Mouse (Mus musculus) NIH3T3 (cell line): ENCODE measurements around the gene Ccdc18.
"Not testable (repeated sequence)": the region's sequence is repeated elsewhere in the genome, so short reads cannot be mapped to it uniquely, and the experiment has no call there.

Experiments used
- DNase-seq: peaks from one replicate; pipeline ENCODE4 v3.0.0-alpha.2; 2012; ENCODE audit warnings: low read depth

The Ccdc18 gene

GRCm38 (mm10) chr5:108262722-108263121 lies 130.0 kb downstream of the Ccdc18 start:
- DNase-seq, result peak; percentile 17

- DNase-seq, result not testable (repeated sequence)
Observed at GRCm38 (mm10) chr5:108263785-108264184, 131.1 kb downstream of the Ccdc18 start.

DNA sequence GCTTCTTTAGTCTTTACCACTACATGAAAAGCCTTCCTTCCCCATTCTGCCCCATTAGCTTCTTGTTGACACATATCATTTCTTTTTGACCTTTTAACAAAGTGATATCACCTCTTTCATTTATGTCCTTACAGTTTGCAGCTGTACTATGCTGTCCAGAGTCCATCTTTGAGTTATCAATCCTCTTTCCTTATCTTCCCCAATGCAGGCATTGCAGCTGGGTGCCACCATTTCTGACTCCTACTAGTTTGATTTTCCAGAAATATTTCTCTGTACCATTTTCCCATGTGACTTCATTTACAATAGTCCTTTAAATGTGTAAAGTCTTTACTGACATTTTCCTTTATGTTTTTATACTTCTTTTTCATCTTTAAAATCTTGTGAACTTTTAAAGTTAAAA lies 134.3 kb downstream of the Ccdc18 start:
- DNase-seq, result no peak

DNA sequence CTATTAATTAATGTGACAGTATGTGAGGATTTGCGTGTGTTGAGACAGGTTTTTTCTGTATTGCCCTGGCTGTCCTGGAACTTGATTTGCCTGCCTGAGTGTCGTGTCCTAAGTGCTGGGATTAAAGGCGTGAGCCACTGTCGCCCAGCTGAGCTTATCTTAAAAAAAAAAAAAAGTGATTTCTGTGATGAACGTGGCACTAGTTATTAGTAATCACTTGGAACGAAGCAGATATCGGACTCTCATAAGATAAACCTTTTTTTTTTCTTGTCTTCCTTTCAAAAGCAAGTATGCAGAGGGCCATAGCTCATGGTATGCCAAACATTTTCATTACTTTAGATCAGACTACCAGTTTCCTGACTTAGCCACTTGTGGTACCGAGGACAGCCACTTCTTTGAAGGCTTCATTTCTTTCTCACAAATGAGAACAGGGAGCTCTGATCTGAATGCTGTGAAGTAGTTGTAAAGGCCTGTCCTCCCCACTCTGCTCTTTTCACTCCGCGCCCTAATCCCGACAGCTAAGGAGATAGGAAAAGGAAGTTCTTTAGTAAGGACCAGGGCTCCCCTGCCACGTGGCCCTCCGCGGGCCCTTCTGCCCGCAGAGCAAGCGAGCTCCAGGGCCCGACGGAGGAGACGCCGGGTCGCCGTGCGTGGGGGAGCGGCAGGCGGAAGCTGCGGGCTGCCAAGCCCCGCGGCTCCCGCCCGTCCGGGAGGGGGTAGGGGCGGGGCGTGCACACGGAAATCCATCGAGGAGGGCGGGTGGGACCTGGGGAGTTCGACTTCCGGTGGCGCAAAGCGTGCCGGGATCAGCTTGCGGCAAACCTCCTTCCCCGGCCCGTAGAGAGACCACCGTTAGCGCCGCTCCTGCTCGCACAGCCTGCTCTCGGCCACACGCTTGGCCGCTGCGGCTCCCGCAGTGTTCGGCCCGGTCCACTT lies 135.7 kb downstream of the Ccdc18 start, which contains the start of gene Dr1:
Gene Dr1, plus strand, starts transcription at position 771 of the 936 bp plus-strand sequence.
- DNase-seq, result peak; percentile 95

DNA sequence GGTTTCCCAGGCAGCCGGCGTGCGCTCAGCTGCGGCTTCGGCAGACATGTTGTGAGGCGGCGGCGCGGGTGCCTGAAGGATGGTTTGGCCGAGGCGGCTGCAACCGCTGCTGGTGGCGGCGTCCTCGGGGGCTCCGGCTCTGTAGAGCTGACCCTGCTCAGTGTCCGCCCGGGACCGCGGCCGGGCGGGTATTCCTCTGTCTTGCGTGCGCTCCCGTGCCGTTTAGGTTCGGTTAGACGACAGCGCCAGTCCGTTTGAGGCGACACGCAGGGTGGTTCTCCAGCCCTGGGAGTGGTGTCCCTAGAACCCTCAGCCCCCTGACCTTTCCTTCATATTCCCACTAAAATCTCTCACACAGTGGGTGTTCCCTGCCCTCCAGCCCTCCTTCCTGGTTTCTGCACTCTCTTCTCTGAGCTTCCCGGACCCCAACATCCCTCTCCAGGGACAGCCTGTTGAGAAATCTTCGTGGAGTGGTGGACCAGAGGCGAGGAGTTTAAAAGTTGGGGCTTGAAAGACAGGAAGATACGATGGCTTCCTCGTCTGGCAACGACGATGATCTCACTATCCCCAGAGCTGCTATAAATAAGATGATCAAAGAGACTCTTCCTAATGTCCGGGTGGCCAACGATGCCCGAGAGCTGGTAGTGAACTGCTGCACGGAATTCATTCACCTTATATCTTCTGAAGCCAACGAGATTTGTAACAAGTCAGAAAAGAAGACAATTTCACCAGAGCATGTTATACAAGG lies 136.6 kb downstream of the Ccdc18 start:
- peak; percentile 41 for DNase-seq

DNA sequence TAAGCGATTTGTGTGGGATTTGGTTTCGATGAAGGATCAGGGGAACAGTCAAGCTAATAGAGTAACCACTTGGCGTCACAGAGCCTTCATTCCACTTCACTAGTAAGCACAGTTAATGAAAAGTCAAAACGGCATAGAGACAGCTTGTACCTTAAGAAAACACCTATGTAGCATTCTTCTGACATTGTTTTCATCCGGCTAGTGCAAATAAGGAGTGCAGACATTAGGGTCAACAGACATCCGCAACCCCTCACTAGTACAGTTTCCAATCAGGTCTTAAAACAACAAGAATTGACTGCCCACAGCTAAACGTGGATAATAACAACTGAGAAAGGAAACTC lies 137.1 kb downstream of the Ccdc18 start:
- no peak for DNase-seq

- DNase-seq, result peak; percentile 7
Observed at GRCm38 (mm10) chr5:108270415-108270814, 137.7 kb downstream of the Ccdc18 start.

DNA sequence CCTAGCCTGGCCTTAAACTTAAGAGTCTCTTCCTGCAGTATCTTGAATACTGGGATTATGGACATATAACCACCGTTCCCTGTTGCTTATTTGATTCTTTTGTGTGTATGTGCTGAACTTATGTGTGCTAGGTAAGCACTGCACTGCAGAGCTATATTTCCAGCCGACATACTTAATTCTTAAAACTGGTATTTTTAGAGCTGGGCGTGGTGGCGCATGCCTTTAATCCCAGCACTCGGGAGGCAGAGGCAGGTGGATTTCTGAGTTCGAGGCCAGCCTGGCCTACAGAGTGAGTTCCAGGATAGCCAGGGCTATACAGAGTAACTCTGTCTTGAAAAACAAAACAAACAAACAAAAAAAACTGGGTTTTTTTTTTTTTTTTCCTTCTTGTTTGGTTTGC lies 138.7 kb downstream of the Ccdc18 start:
- not testable (repeated sequence) for DNase-seq
